Mouse (Mus musculus) E14TG2a.4 (cell line): ENCODE results near the gene Gmpr.

Source experiments
- CTCF ChIP-seq: conservative IDR thresholded peaks from 2 replicates; pipeline ENCODE4 v1.5.1; 2014; ENCODE audit warnings: low read length
- POU5F1 ChIP-seq: IDR thresholded peaks from 2 replicates; pipeline ENCODE4 v1.6.1; 2014; ENCODE audit warnings: low read length, borderline replicate concordance

- TF ChIP-seq CTCF (no peak), POU5F1 (no peak)
These were observed 46.4 kb downstream of the Gmpr start for GRCm38 (mm10) chr13:45553674-45554073.
